Mouse (Mus musculus): Measurements from ENCODE around the gene Zmynd8. TPM values are rescaled to one million over a fixed set of nuclear protein-coding genes. Genes with fewer than 3 reads are reported as not detected.

Gene Zmynd8
- polyA plus RNA-seq, 1 experiment from 2014 or later: 35.7 TPM

DNA sequence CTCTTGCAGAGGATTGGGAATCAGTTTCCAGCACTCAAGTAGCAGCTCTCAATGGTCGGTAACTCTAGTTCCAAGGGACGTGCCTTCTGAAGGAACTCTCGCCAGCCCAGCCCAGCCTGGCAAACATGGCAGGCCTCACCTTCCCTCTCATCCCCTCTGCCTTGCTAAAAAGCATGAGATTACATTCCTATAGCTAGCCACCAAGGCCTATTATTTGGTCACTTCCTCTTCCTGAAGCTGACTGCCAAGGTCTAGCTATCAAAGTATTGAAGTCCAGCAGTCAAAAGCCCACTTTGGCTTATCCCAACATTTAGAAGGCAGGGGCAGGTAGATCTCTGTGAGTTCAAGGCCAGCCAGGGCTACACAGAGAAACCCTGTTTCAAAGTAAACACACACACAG, 24.2 kb upstream of the Zmynd8 start:
- H3K27ac ChIP-seq: peak overlapping the region; percentile 59
- peaks cover 4% of the 10 kb centered on the region; the same call in 1 of the 2 replicates for H3K9me3 ChIP-seq (replicated peaks)
- ATAC-seq: no peak
- peak overlapping the region; percentile 25; the same call in 1 of the 2 replicates for H3K4me2 ChIP-seq
- H3K4me3 ChIP-seq: no peak overlapping the region
- WGBS (ENCODE audit: insufficient replicate concordance): 63% methylated on average over 3 of the region's 3 CpGs
- H3K27me3 ChIP-seq (replicated peaks): no peaks in the 10 kb centered on the region
- H3K36me3 ChIP-seq: no peaks in the 10 kb centered on the region
- peaks cover 24% of the 10 kb centered on the region for H3K4me1 ChIP-seq
- H3K9ac ChIP-seq: no peak overlapping the region

- H3K4me2 ChIP-seq: peak overlapping the region; percentile 49
- 0 out of 2 replicates have a peak overlapping the region, but pooled peaks have one; percentile 4 for H3K4me3 ChIP-seq
- H3K36me3 ChIP-seq: no peaks in the 10 kb centered on the region
- H3K27ac ChIP-seq: peak overlapping the region; percentile 59
- H3K27me3 ChIP-seq (replicated peaks): no peaks in the 10 kb centered on the region
- peaks cover 28% of the 10 kb centered on the region for H3K4me1 ChIP-seq
- no peaks in the 10 kb centered on the region for H3K9me3 ChIP-seq (replicated peaks)
- peak; percentile 71 for ATAC-seq
- H3K9ac ChIP-seq: no peak overlapping the region
- 20% methylated on average over 13 of the region's 13 CpGs for WGBS (ENCODE audit: insufficient replicate concordance)
Measured at GRCm38 (mm10) chr2:165922047-165922728, 23.4 kb upstream of the Zmynd8 start.

DNA sequence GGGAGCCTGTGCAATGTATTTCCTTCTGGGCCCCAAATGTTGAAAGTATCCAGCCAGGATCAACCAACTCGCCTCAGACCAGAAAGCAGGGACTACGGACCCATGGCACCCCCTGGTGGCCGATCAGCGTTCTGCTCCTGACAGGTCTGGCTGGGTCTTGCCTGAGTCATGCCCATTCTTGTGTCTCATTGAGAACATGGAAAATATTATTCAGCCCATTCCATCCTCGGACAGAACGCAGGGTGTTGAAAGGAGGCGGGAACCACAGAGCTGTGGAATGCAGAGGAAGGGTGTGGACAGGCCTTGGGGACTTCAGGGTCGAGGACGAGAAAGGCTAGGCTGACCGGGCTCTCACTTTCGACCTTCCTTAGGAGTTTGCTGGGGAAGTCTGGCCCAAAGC, 15.5 kb upstream of the Zmynd8 start:
- H3K27me3 ChIP-seq (replicated peaks): no peaks in the 10 kb centered on the region
- no peak overlapping the region for H3K4me2 ChIP-seq
- H3K4me1 ChIP-seq: 0 out of 2 replicates have a peak, but pooled peaks cover 5% of the 10 kb centered on the region
- ATAC-seq: peak; percentile 68
- H3K9ac ChIP-seq: no peak overlapping the region
- H3K36me3 ChIP-seq: no peaks in the 10 kb centered on the region
- H3K9me3 ChIP-seq (replicated peaks): no peaks in the 10 kb centered on the region
- no peak overlapping the region for H3K4me3 ChIP-seq
- 22% methylated on average over 11 of the region's 11 CpGs for WGBS (ENCODE audit: insufficient replicate concordance)
- H3K27ac ChIP-seq: no peak overlapping the region

- peak; percentile 43; the same call in 1 of the 2 replicates for ATAC-seq
- H3K4me2 ChIP-seq: no peak overlapping the region
- no peaks in the 10 kb centered on the region for H3K36me3 ChIP-seq
- WGBS (ENCODE audit: insufficient replicate concordance): 62% methylated on average over 7 of the region's 7 CpGs
- H3K9me3 ChIP-seq (replicated peaks): no peaks in the 10 kb centered on the region
- H3K4me1 ChIP-seq: 0 out of 2 replicates have a peak, but pooled peaks cover 5% of the 10 kb centered on the region
- H3K27me3 ChIP-seq (replicated peaks): no peaks in the 10 kb centered on the region
- H3K27ac ChIP-seq: no peak overlapping the region
- no peak overlapping the region for H3K9ac ChIP-seq
- H3K4me3 ChIP-seq: no peak overlapping the region
Measured at GRCm38 (mm10) chr2:165913073-165913472, 14.3 kb upstream of the Zmynd8 start.

DNA sequence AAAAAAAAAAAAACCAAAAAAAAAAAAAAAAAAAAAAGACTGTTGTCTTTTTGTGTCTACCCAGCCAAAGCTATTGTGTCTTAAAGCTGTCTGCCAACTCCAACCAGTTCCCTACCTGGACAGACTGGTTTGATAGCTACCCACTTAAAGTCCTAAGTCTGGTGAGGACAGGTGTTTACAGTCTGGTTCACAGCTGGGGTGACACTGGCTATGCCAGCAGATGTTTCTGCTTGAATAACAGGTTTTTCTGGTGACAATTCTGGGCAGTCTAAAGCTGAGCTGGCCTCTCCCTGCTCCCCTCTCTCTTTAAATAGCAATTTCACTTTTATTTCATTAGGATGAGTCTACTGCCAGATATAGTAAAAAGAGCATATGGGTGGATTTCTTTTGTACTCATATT, 10.9 kb upstream of the Zmynd8 start:
- Histone ChIP-seq H3K27ac (no peak overlapping the region), H3K36me3 (no peaks in the 10 kb centered on the region), H3K27me3 (replicated peaks) (0 out of 2 replicates have a peak, but pooled peaks cover 19% of the 10 kb centered on the region), H3K4me2 (no peak overlapping the region), H3K9ac (no peak overlapping the region), H3K9me3 (replicated peaks) (no peaks in the 10 kb centered on the region), H3K4me1 (peaks cover 12% of the 10 kb centered on the region), H3K4me3 (no peak overlapping the region)
- ATAC-seq: no peak

DNA sequence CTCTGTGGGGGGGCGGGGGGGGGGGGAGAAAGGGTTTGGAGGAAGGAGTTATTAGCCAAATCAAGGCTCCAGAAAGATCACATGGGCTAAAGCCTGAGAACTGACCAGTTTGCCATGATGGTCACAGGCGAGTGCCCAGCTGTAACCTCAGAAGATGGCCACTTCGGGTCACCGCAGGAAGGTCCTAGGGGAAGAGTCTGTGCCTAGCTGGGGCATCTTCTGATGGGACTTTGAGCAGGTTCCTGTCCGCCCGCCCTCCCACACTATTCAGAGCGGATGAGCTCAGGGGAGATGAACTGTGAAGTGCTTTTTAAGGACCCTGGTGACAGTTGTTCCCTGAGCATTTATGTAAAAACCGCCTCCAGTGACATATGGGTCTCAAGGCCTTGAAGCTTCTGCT, 8.4 kb upstream of the Zmynd8 start:
- H3K4me1 ChIP-seq: peaks cover 13% of the 10 kb centered on the region
- no peaks in the 10 kb centered on the region for H3K36me3 ChIP-seq
- no peak overlapping the region for H3K4me3 ChIP-seq
- no peak overlapping the region for H3K4me2 ChIP-seq
- no peaks in the 10 kb centered on the region for H3K9me3 ChIP-seq (replicated peaks)
- H3K9ac ChIP-seq: no peak overlapping the region
- 0 out of 2 replicates have a peak, but pooled peaks cover 19% of the 10 kb centered on the region for H3K27me3 ChIP-seq (replicated peaks)
- 61% methylated on average over 7 of the region's 8 CpGs for WGBS (ENCODE audit: insufficient replicate concordance)
- ATAC-seq: no peak
- H3K27ac ChIP-seq: no peak overlapping the region

DNA sequence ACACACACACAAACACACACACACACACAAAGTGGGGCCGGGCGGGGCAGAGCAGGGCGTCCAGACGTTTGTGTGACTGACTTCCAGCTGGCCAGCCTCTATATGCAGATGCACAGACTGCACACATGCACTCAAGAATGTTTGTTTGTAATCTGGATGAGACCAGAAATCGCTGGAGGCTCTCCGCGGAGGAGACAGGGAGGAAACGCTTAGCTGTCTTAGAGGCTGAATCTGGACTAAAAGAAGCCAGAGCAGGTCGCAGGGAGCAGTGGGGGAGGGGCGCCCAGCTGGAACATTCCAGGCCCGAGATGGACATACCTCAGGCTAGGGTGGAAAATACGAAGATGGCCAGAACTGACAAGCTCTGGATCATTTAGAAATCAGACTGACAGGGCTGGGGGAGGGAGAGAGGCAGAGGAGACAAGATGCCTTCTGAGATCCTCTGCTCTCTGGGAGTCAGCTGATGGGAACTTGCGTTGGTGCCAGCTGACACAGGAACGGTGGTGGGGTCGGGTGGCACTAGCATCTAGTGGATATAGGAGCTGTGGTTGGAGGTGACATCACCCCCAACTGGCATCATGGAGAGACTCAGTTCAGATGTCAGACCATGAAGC, 7.6 kb upstream of the Zmynd8 start:
- Histone ChIP-seq H3K9ac (no peak overlapping the region), H3K4me3 (no peak overlapping the region), H3K4me1 (peaks cover 15% of the 10 kb centered on the region), H3K4me2 (no peak overlapping the region), H3K27ac (no peak overlapping the region), H3K9me3 (replicated peaks) (no peaks in the 10 kb centered on the region), H3K36me3 (no peaks in the 10 kb centered on the region), H3K27me3 (replicated peaks) (0 out of 2 replicates have a peak, but pooled peaks cover 19% of the 10 kb centered on the region)
- ATAC-seq: no peak
- 32% methylated on average over 15 of the region's 15 CpGs for WGBS (ENCODE audit: insufficient replicate concordance)

DNA sequence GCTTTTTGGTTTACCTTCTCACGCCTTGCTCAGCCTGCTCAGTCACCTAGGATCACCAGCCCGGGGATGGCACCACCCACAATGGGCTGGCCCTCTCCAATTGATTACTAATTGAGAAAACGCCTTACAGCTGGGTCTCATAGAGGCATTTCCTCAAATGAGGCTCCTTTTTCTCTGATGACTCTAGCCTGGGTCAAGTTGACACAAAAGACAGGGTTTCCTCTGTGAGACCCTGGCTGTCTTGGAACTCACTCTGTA, 2.2 kb upstream of the Zmynd8 start:
- WGBS (ENCODE audit: insufficient replicate concordance): 41% methylated on average over 3 of the region's 3 CpGs
- 0 out of 2 replicates have a peak, but pooled peaks cover 2% of the 10 kb centered on the region for H3K27me3 ChIP-seq (replicated peaks)
- peaks cover 56% of the 10 kb centered on the region for H3K4me1 ChIP-seq
- H3K4me2 ChIP-seq: peak overlapping the region; percentile 67; the same call in 1 of the 2 replicates
- peak overlapping the region; percentile 69; the same call in 1 of the 2 replicates for H3K27ac ChIP-seq
- H3K36me3 ChIP-seq: no peaks in the 10 kb centered on the region
- H3K4me3 ChIP-seq: no peak overlapping the region
- H3K9ac ChIP-seq: no peak overlapping the region
- ATAC-seq: no peak
- H3K9me3 ChIP-seq (replicated peaks): no peaks in the 10 kb centered on the region

GRCm38 (mm10) chr2:165900351-165901126, 1.7 kb upstream of the Zmynd8 start:
- 27% methylated on average over 23 of the region's 23 CpGs for WGBS (ENCODE audit: insufficient replicate concordance)
- Histone ChIP-seq H3K27ac (peak overlapping the region; percentile 69), H3K4me3 (no peak overlapping the region), H3K27me3 (replicated peaks) (no peaks in the 10 kb centered on the region), H3K9ac (peak overlapping the region; percentile 35), H3K4me2 (peak overlapping the region; percentile 67), H3K36me3 (no peaks in the 10 kb centered on the region), H3K4me1 (peaks cover 59% of the 10 kb centered on the region), H3K9me3 (replicated peaks) (no peaks in the 10 kb centered on the region)
- ATAC-seq: no peak

DNA sequence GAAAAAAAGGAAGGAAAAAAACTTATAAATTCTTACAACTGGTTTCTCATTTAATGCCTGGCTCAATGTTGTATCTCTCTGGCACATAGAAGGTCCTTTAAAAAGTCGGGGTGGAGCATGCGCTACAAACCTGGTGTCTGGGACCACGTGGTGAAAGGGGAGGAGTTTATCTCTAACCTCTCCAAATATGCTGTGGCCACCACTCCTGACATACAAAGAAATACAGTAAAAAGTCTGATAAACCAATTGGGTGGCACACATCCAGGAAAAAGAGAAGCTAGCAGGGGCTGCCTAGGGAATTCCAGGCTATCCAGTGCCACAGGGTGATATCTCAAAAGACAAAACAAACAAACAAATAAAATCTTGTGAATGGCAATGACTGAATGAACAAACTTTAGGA, 1.1 kb upstream of the Zmynd8 start:
- peaks cover 65% of the 10 kb centered on the region for H3K4me1 ChIP-seq
- H3K27me3 ChIP-seq (replicated peaks): no peaks in the 10 kb centered on the region
- ATAC-seq: peak; percentile 62; the same call in 1 of the 2 replicates
- H3K4me3 ChIP-seq: no peak overlapping the region
- 18% methylated on average over 3 of the region's 3 CpGs for WGBS (ENCODE audit: insufficient replicate concordance)
- no peaks in the 10 kb centered on the region for H3K9me3 ChIP-seq (replicated peaks)
- H3K4me2 ChIP-seq: peak overlapping the region; percentile 67
- peak overlapping the region; percentile 35; the same call in 1 of the 2 replicates for H3K9ac ChIP-seq
- H3K27ac ChIP-seq: peak overlapping the region; percentile 78
- no peaks in the 10 kb centered on the region for H3K36me3 ChIP-seq

DNA sequence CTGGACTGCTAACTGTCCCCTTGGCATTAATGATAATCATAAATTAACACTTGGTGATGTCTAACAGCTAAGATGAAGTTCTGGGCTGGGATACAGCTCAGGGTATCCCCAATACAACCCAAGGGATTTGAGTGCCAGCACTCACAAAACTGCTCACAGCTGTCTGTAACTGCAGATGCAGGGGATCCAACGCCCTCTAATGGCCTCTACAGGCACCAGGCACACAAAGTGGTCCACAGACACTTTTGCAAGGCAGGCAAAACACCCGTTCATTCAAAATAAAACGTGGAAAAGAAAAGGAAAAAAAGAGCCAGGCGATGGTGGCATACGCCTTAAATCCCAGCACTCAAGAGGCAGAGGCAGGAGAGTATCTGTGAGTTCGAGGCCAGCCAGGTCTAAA, 658 bp upstream of the Zmynd8 start:
- H3K36me3 ChIP-seq: no peaks in the 10 kb centered on the region
- peak overlapping the region; percentile 67 for H3K4me2 ChIP-seq
- 43% methylated on average over 6 of the region's 6 CpGs for WGBS (ENCODE audit: insufficient replicate concordance)
- no peak overlapping the region for H3K9ac ChIP-seq
- ATAC-seq: no peak
- no peaks in the 10 kb centered on the region for H3K27me3 ChIP-seq (replicated peaks)
- peak overlapping the region; percentile 78 for H3K27ac ChIP-seq
- no peak overlapping the region for H3K4me3 ChIP-seq
- H3K4me1 ChIP-seq: peaks cover 69% of the 10 kb centered on the region
- no peaks in the 10 kb centered on the region for H3K9me3 ChIP-seq (replicated peaks)

GRCm38 (mm10) chr2:165896171-165896570, 2.6 kb downstream of the Zmynd8 start:
- H3K9ac ChIP-seq: no peak overlapping the region
- H3K9me3 ChIP-seq (replicated peaks): no peaks in the 10 kb centered on the region

More at GRCm38 (mm10) chr2:165896171-165896570, 2.6 kb downstream of the Zmynd8 start:
- peak overlapping the region; percentile 57; the same call in 1 of the 2 replicates for H3K27ac ChIP-seq
- peak overlapping the region; percentile 67 for H3K4me2 ChIP-seq
- H3K27me3 ChIP-seq (replicated peaks): no peaks in the 10 kb centered on the region
- WGBS (ENCODE audit: insufficient replicate concordance): 77% methylated on average over 13 of the region's 13 CpGs
- peaks cover 84% of the 10 kb centered on the region for H3K4me1 ChIP-seq
- no peak for ATAC-seq
- H3K4me3 ChIP-seq: no peak overlapping the region
- no peaks in the 10 kb centered on the region for H3K36me3 ChIP-seq
